Mouse (Mus musculus): Measurements from ENCODE around the gene Prkra.

Prkra gene

GRCm38 (mm10) chr2:76618078-76618477 lies 29.7 kb downstream of the Prkra start:
- ChIA-PET CTCF (interaction anchor here (0.5 to 3.0 kb wide), 47 partner anchors 10 to 1489 kb away, joined by 3 to 54 read pairs (median 4); partner anchors contain the start of genes Prkra (in 3 of the 4), Rbm45 (in 3 of the 4), Pjvk (in 2 of the 4) and Cyct (in 1 of the 4)), POLR2A (interaction anchor here in 3 of 4 experiments (0.6 to 1.4 kb wide), 7 partner anchors 23 to 256 kb away, joined by 3 to 7 read pairs (median 4); no protein-coding TSS in a partner anchor)

GRCm38 (mm10) chr2:76611996-76612395 lies 35.8 kb downstream of the Prkra start:
- ChIA-PET POLR2A (no interaction called here), CTCF (no interaction called here)

- ChIA-PET CTCF (interaction anchor here in 1 of 4 experiments (0.7 kb wide), 1 partner anchor 770 kb away, joined by 3 read pairs; no protein-coding TSS in a partner anchor), POLR2A (interaction anchor here in 1 of 4 experiments (0.7 kb wide), 2 partner anchors 66 to 132 kb away, joined by 3 read pairs; no protein-coding TSS in a partner anchor)
These were observed 37.3 kb downstream of the Prkra start for GRCm38 (mm10) chr2:76610326-76611104.

- ChIA-PET POLR2A (interaction anchor here in 1 of 4 experiments (0.7 kb wide), 1 partner anchor 55 kb away, joined by 3 read pairs; no protein-coding TSS in a partner anchor), CTCF (interaction anchor here in 2 of 4 experiments (0.6 to 1.7 kb wide), 2 partner anchors 31 to 244 kb away, joined by 3 to 5 read pairs; no protein-coding TSS in a partner anchor)
These were observed 41.1 kb downstream of the Prkra start for GRCm38 (mm10) chr2:76606704-76607103.

- CTCF ChIA-PET: interaction anchor here in 2 of 4 experiments (1.0 to 1.5 kb wide), 2 partner anchors 9 to 15 kb away, joined by 3 to 4 read pairs; no protein-coding TSS in a partner anchor
- POLR2A ChIA-PET: interaction anchor here in 1 of 4 experiments (1.1 kb wide), 1 partner anchor 19 kb away, joined by 3 read pairs; no protein-coding TSS in a partner anchor
These were observed 45.6 kb downstream of the Prkra start for GRCm38 (mm10) chr2:76602256-76602655.

GRCm38 (mm10) chr2:76599214-76599613 lies 48.6 kb downstream of the Prkra start:
- ChIA-PET POLR2A (no interaction called here), CTCF (interaction anchor here in 1 of 4 experiments (0.8 to 2.2 kb wide), 2 partner anchors 19 to 27 kb away, joined by 3 to 7 read pairs; no protein-coding TSS in a partner anchor)

GRCm38 (mm10) chr2:76597521-76597920 lies 50.3 kb downstream of the Prkra start:
- CTCF ChIA-PET: interaction anchor here in 1 of 4 experiments (2.1 kb wide), 1 partner anchor 20 kb away, joined by 6 read pairs; no protein-coding TSS in a partner anchor
- POLR2A ChIA-PET: interaction anchor here in 1 of 4 experiments (0.6 kb wide), 1 partner anchor 10 kb away, joined by 3 read pairs; no protein-coding TSS in a partner anchor

GRCm38 (mm10) chr2:76592401-76592924 lies 55.4 kb downstream of the Prkra start:
- ChIA-PET POLR2A (no interaction called here), CTCF (no interaction called here)

GRCm38 (mm10) chr2:76590221-76590620 lies 57.6 kb downstream of the Prkra start:
- CTCF ChIA-PET: no interaction called here
- POLR2A ChIA-PET: interaction anchor here in 1 of 4 experiments (1.2 kb wide), 1 partner anchor 126 kb away, joined by 3 read pairs; no protein-coding TSS in a partner anchor

- ChIA-PET POLR2A (no interaction called here), CTCF (interaction anchor here in 1 of 4 experiments (0.7 kb wide), 1 partner anchor 1104 kb away, joined by 4 read pairs; no protein-coding TSS in a partner anchor)
These were observed 60.9 kb downstream of the Prkra start for GRCm38 (mm10) chr2:76586906-76587305.

GRCm38 (mm10) chr2:76585090-76585489 lies 62.7 kb downstream of the Prkra start:
- ChIA-PET CTCF (interaction anchor here in 2 of 4 experiments (0.5 kb wide), 2 partner anchors 227 to 252 kb away, joined by 3 read pairs; no protein-coding TSS in a partner anchor), POLR2A (no interaction called here)
